Mouse (Mus musculus): Measurements from ENCODE around the gene Btbd17. TPM values are rescaled to one million over a fixed set of nuclear protein-coding genes. Genes with fewer than 3 reads are reported as not detected.

Gene Btbd17
- total RNA-seq (2023) = not detected

GRCm38 (mm10) chr11:114795848-114796322 is at the start of gene Btbd17:
TSS of gene Btbd17 (minus strand) at chr11:114795945.

GRCm38 (mm10) chr11:114798624-114799023 is 2.9 kb upstream of the Btbd17 start, which contains the start of gene Gpr142:
TSS of gene Gpr142 (plus strand) at chr11:114798924.

GRCm38 (mm10) chr11:114764820-114765818 is 30.6 kb downstream of the Btbd17 start, which contains the start of gene Kif19a:
TSS of gene Kif19a (plus strand) at chr11:114765388.

Other genes starting within 250 kb of the Btbd17 start
- gene Rpl38, start 127.4 kb downstream of the Btbd17 start, total RNA-seq (2023) = 1,000 to 10,000 TPM; 2,804 to 2,820 TPM
- 1 to 10 TPM in 1 of 2 experiments, under 1 TPM in 1; 0.74 to 1.7 TPM for gene Ttyh2, start 120.5 kb downstream of the Btbd17 start, total RNA-seq (2023)
- not detected for gene Dnaic2, start 68.5 kb downstream of the Btbd17 start, total RNA-seq (2023)
- under 1 TPM in 1 of 2 experiments, not detected in 1; 0.29 TPM for gene Kif19a, start 30.6 kb downstream of the Btbd17 start, total RNA-seq (2023)
- gene Gpr142, start 3.0 kb upstream of the Btbd17 start, total RNA-seq (2023) = not detected
- gene Gprc5c, start 55.2 kb upstream of the Btbd17 start, total RNA-seq (2023) = under 1 TPM in 1 of 2 experiments, not detected in 1; 0.26 TPM
- under 1 TPM; 0.15 to 0.96 TPM for gene Cd300a, start 94.1 kb upstream of the Btbd17 start, total RNA-seq (2023)
- under 1 TPM in 1 of 2 experiments, not detected in 1; 0.21 TPM for gene Cd300lb, start 138.4 kb upstream of the Btbd17 start, total RNA-seq (2023)
- not detected for gene Cd300c, start 173.2 kb upstream of the Btbd17 start, total RNA-seq (2023)
- under 1 TPM; 0.36 to 0.67 TPM for gene Cd300ld, start 194.0 kb upstream of the Btbd17 start, total RNA-seq (2023)
- gene Cd300c2, start 205.9 kb upstream of the Btbd17 start, total RNA-seq (2023) = 1 to 10 TPM in 1 of 2 experiments, under 1 TPM in 1; 0.98 to 2.7 TPM
- gene Cd300ld2, start 220.2 kb upstream of the Btbd17 start, total RNA-seq (2023) = not detected
- gene Cd300ld4, start 231.1 kb upstream of the Btbd17 start, total RNA-seq (2023) = not detected
- 1 to 10 TPM in 1 of 2 experiments, not detected in 1; 1.0 TPM for gene Cd300ld5, start 241.8 kb upstream of the Btbd17 start, total RNA-seq (2023)

All from T-cell, adult 66 days (primary cell).